Comparison of ENCODE assay signal across 8 mouse cellular contexts in genomic region chr16:92443644-92444113, GRCm38 (mm10). TPM values are rescaled to one million over a fixed set of nuclear protein-coding genes. Genes with fewer than 3 reads are reported as not detected.
DNase-seq lines count a peak whose midpoint lies in the region; ATAC-seq lines count a peak whose summit lies in the region.

No protein-coding gene starts in this region.

- peaks cover 62% of the 10 kb centered on the region for H3K4me1 ChIP-seq in heart, embryonic 12.5 days (replicated peaks)

- H3K4me2 ChIP-seq in heart, embryonic 12.5 days, result peak overlapping the region; percentile 5

- 12% methylated on average over 13 of the region's 13 CpGs for WGBS in heart, embryonic 12.5 days

- H3K9ac ChIP-seq in heart, embryonic 12.5 days, result peak overlapping the region; percentile 63

- no peaks in the 10 kb centered on the region for H3K9me3 ChIP-seq in heart, embryonic 12.5 days (replicated peaks)

- peak; percentile 84 for ATAC-seq in heart, embryonic 12.5 days (ENCODE audit: insufficient number of reproducible peaks, low FRiP score)
- ATAC-seq in megakaryocyte, adult 5-6 weeks (ENCODE audit: poor library complexity, severe bottlenecking), result peak; percentile 55

- no peak overlapping the region for H3K4me3 ChIP-seq in heart, embryonic 12.5 days

- H3K27ac ChIP-seq in heart, embryonic 12.5 days (ENCODE audit: poor library complexity, severe bottlenecking), result peak overlapping the region; percentile 94

- H3K27me3 ChIP-seq in heart, embryonic 12.5 days (replicated peaks), result peaks cover 16% of the 10 kb centered on the region

- peaks cover 3% of the 10 kb centered on the region; the same call in 1 of the 2 replicates for H3K36me3 ChIP-seq in heart, embryonic 12.5 days

- DNase-seq in urinary bladder, adult 2 months (ENCODE audit: low spot score), result peak; percentile 50
- DNase-seq in urinary bladder, postnatal 10 days (ENCODE audit: low spot score), result no peak
- DNase-seq in kidney, postnatal 25 days, result peak; percentile 50 to 78
- DNase-seq in yolk sac, embryonic 10.5 days (ENCODE audit: low spot score), result no peak
- no peak for DNase-seq in cerebellum, adult 18-20 months
- no peak for DNase-seq in MN1 (ENCODE audit: low spot score)

RNA-seq across cellular contexts. Expression of gene Rcan1, which starts 27.0 kb away (rescaled TPM):
- polyA plus RNA-seq in urinary bladder, adult 2 months (2012; rRNA removed), result 24.9 and 26.4 TPM in 2 replicates
- 148 and 153 TPM in 2 replicates for polyA plus RNA-seq in heart, embryonic 12.5 days (2016; fragmentation: Nextera tagmentation; extraction: Ambion mirVana)
- total RNA-seq in megakaryocyte, adult 5-6 weeks (2015), result 8.6 and 8.8 TPM in 2 replicates
- 8.8 and 11.5 TPM in 2 replicates for total RNA-seq in megakaryocyte, adult 5-6 weeks (2017)

RNA-seq across cellular contexts. Expression of gene Clic6, which starts 41.9 kb away (rescaled TPM):
- 0.25 and 0.27 TPM in 2 replicates for polyA plus RNA-seq in urinary bladder, adult 2 months (2012; rRNA removed)
- polyA plus RNA-seq in heart, embryonic 12.5 days (2016; fragmentation: Nextera tagmentation; extraction: Ambion mirVana), result 1.7 and 1.8 TPM in 2 replicates
- not detected in 2 replicates for total RNA-seq in megakaryocyte, adult 5-6 weeks (2015)
- total RNA-seq in megakaryocyte, adult 5-6 weeks (2017), result not detected in 2 replicates

Comparison
In these comparisons a context has a peak if more than half of its experiments do, and no peak if none do; other contexts are left out.
1. DNase-seq: peak in urinary bladder, adult 2 months (single experiment) and kidney, postnatal 25 days (2 of 2); none in urinary bladder, postnatal 10 days (single experiment), yolk sac, embryonic 10.5 days (single experiment), cerebellum, adult 18-20 months (0 of 2) and MN1 (single experiment).